Mouse (Mus musculus) adrenal gland, adult 10 weeks (tissue): ENCODE results near the gene Gm21317. TPM values are rescaled to one million over a fixed set of nuclear protein-coding genes. Genes with fewer than 3 reads are reported as not detected.

ENCODE experiments used
- polyA plus RNA-seq: library from polyadenylated mRNA; stranded (reverse); fragments of 350-450 nt; fragmentation: Illumina TruSeq; extraction: RNeasy Lipid Tissue Mini Kit (QIAGEN cat#74804); gene quantifications from one replicate; pipeline ENCODE4 v1.2.3, GENCODE M21; 2014; ENCODE audit warnings: low read depth, low replicate concordance

Gene Gm21317
- not detected for polyA plus RNA-seq

DNA sequence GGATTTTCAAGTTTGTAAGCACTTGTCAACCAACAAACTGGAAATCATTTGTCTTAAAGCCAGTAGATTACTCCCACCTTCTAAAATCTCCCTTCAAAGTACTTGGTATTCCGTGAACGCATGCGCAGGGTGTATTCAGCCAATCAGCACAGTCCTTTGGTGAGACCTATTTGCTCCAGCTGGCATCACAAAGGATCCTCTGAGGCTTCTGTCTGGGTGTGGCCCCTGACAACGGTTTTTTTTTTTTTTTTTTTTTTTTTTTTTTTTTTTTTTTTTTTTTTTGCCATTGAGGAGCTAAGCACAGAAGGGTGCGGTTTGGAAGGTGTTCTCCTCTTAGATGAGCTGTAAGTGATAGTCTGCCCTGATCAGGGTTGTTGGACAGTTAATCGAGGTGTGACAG, at the start of gene Gm21317:
Gene Gm21317, plus strand, starts transcription at position 301 of the 400 bp plus-strand sequence.

